Mouse (Mus musculus): ENCODE measurements around the gene Mypn. TPM values are rescaled to one million over a fixed set of nuclear protein-coding genes. Genes with fewer than 3 reads are reported as not detected.

The Mypn gene
- polyA plus RNA-seq, 1 experiment: not detected

DNA sequence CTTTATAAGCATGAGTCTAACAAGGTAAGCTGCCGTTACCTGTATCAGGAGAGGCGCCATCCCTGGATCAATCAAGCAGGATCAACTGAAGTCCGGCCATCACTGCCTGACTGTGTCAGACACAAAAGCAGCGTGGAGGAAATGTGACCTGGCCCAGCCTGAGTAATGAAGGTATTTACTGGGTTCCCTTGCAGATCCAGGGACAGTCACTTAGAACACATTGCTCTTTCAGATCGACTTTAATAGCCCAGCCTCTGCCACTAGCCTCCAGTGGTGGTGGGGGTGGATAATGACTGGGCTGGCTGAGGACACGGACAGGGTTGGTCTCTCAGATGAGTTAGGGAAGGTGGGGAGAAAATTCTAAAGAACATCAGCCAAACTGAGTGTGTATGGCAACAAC, 5.1 kb upstream of the Mypn start:
- Histone ChIP-seq H3K4me3 (ENCODE audit: insufficient read depth, low read length) (no peak overlapping the region), H3K4me1 (ENCODE audit: control insufficient read depth, insufficient read depth, low read length) (no peaks in the 10 kb centered on the region), H3K27ac (ENCODE audit: insufficient read depth, low read depth, low read length) (no peak overlapping the region)
- TF ChIP-seq POLR2A (IDR thresholded peaks at IDR 0.05; ENCODE audit: borderline replicate concordance, low read depth, low read length) (no peak), CTCF (IDR thresholded peaks at IDR 0.05; ENCODE audit: low read depth, low read length) (no peak)

DNA sequence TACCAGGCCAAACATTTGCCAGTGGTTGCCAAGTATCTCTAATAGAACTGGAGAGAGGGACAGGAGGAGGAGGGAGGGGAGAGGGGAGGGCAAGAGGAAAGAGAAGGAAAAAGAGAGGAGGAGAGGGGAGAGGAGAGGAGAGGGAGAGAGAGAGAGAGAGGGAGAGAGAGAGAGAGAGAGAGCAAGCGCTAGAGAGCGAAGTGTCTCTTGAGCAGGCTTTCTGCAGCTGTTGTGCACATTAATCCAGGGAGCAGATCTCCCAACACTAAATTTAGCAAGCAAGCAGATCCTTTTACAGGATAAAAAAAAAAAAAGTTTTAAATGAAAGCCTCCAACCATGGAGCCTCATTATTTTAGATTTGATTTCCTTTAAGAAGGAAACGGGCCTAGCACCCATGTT, 750 bp downstream of the Mypn start:
- Histone ChIP-seq H3K4me3 (ENCODE audit: insufficient read depth, low read length) (no peak overlapping the region), H3K27ac (ENCODE audit: insufficient read depth, low read depth, low read length) (no peak overlapping the region)
- no peak for TF ChIP-seq POLR2A (IDR thresholded peaks at IDR 0.05; ENCODE audit: borderline replicate concordance, low read depth, low read length)
- TF ChIP-seq CTCF (IDR thresholded peaks at IDR 0.05; ENCODE audit: low read depth, low read length): no peak

DNA sequence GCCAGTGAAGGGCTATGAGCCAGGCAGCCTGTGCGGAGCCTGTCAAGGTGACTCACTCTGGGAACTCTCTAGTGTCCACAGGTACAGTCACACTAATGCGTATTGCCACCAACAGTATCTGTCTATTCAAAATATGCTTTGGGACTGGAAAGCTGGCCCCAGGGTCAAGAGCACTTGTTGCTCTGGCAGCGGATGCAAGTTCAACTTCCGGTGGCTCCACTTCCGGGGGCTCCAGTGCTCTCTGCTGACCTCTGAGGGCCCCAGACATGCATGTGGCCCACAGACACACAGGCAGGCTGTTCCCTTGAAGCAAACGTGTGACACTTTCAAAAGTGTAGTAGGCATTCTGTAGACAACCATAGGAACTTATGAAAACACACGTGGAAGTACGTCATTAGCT, 2.2 kb downstream of the Mypn start:
- Histone ChIP-seq H3K27ac (ENCODE audit: insufficient read depth, low read depth, low read length) (no peak overlapping the region), H3K4me3 (ENCODE audit: insufficient read depth, low read length) (no peak overlapping the region), H3K4me1 (ENCODE audit: control insufficient read depth, insufficient read depth, low read length) (no peaks in the 10 kb centered on the region)
- TF ChIP-seq CTCF (IDR thresholded peaks at IDR 0.05; ENCODE audit: low read depth, low read length) (no peak), POLR2A (IDR thresholded peaks at IDR 0.05; ENCODE audit: borderline replicate concordance, low read depth, low read length) (no peak)

More for the DNA sequence above, 750 bp downstream of the Mypn start:
- no peaks in the 10 kb centered on the region for H3K4me1 ChIP-seq (ENCODE audit: control insufficient read depth, insufficient read depth, low read length)

DNA sequence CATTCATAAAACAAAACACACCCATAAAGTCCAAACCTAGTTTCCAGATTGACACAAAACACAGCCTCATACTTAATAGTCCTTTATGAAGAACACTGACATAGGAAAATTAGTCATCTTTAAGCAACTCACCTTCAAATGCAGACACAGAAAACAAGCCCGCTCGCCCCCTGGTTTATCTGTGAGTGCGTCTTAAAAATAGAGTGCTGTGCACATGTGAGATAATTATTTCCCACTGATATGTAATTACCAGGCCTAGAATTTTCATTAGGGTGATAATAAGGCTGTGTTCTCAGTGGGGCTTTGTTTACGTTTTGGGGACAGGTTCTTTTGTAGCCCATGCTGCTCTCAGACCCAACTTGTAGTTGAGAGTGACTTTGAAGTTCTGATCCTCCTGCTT, 4.7 kb downstream of the Mypn start:
- TF ChIP-seq CTCF (IDR thresholded peaks at IDR 0.05; ENCODE audit: low read depth, low read length) (no peak), POLR2A (IDR thresholded peaks at IDR 0.05; ENCODE audit: borderline replicate concordance, low read depth, low read length) (no peak)
- Histone ChIP-seq H3K4me1 (ENCODE audit: control insufficient read depth, insufficient read depth, low read length) (no peaks in the 10 kb centered on the region), H3K27ac (ENCODE audit: insufficient read depth, low read depth, low read length) (no peak overlapping the region), H3K4me3 (ENCODE audit: insufficient read depth, low read length) (no peak overlapping the region)

DNA sequence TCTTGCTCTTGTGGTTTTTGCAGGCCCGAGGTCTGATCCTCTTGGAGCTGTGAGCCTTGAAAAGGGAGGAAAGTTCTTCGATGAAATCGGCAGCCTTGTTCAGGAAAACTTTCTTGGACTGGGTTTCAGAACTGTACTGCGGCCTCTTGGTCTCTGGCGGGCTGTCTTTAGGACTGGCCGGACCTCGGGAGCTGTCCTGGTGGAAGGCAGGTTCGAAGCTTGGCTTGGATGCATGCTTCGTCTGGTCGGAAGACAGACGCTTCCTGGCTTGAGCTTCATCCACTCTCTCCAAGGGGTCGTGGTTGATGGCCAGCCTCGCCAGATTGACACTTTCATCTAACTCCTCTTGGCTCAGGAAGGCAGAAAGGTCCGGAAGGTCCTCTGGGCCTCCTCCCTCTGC, 11.0 kb downstream of the Mypn start:
- Histone ChIP-seq H3K4me1 (ENCODE audit: control insufficient read depth, insufficient read depth, low read length) (no peaks in the 10 kb centered on the region), H3K27ac (ENCODE audit: insufficient read depth, low read depth, low read length) (no peak overlapping the region), H3K4me3 (ENCODE audit: insufficient read depth, low read length) (no peak overlapping the region)
- TF ChIP-seq POLR2A (IDR thresholded peaks at IDR 0.05; ENCODE audit: borderline replicate concordance, low read depth, low read length) (no peak), CTCF (IDR thresholded peaks at IDR 0.05; ENCODE audit: low read depth, low read length) (no peak)

DNA sequence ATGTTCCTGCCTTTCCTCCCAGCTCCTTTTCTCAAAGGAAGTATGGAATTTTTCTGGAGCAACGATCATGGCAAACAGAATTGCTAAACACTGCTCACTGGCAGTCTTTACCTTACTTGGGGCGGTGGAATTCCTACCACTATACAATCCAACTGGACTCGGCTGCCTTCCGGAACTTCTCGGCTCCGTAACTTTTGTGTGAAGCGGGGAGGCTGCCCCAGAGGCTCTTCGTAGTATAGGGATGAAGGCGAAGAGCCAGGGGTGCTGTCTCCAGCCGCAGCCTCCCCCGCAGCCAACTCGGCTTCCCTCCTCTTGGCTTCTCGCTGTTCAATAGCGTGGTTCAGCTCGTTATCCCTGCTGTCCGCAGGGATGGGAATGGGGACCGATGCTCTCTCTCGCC, 11.5 kb downstream of the Mypn start:
- H3K4me3 ChIP-seq (ENCODE audit: insufficient read depth, low read length): no peak overlapping the region
- no peak overlapping the region for H3K27ac ChIP-seq (ENCODE audit: insufficient read depth, low read depth, low read length)
- TF ChIP-seq POLR2A (IDR thresholded peaks at IDR 0.05; ENCODE audit: borderline replicate concordance, low read depth, low read length): no peak
- no peak for TF ChIP-seq CTCF (IDR thresholded peaks at IDR 0.05; ENCODE audit: low read depth, low read length)
- H3K4me1 ChIP-seq (ENCODE audit: control insufficient read depth, insufficient read depth, low read length): no peaks in the 10 kb centered on the region

DNA sequence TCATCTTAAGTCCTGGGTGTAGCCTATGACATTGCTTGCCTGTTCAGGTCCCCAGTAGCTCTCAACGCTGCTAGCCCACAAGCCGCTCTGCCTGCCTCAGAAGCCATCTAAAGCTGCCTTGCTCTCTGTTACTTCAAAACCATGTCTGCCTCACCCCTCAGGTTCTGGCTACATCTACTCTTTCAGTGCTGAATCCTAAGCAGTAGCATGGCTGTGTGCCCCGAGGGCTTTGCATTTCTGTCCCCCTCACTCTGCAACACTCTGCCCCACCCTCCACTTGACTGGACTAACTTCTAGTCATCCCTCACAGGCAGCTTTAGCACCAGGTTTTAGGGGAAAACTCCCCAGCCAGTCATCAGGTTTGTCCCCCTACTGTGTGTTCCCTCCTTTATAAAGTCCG, 19.3 kb downstream of the Mypn start:
- Histone ChIP-seq H3K4me3 (ENCODE audit: insufficient read depth, low read length) (no peak overlapping the region), H3K4me1 (ENCODE audit: control insufficient read depth, insufficient read depth, low read length) (no peaks in the 10 kb centered on the region), H3K27ac (ENCODE audit: insufficient read depth, low read depth, low read length) (no peak overlapping the region)
- no peak for TF ChIP-seq CTCF (IDR thresholded peaks at IDR 0.05; ENCODE audit: low read depth, low read length)
- no peak for TF ChIP-seq POLR2A (IDR thresholded peaks at IDR 0.05; ENCODE audit: borderline replicate concordance, low read depth, low read length)

DNA sequence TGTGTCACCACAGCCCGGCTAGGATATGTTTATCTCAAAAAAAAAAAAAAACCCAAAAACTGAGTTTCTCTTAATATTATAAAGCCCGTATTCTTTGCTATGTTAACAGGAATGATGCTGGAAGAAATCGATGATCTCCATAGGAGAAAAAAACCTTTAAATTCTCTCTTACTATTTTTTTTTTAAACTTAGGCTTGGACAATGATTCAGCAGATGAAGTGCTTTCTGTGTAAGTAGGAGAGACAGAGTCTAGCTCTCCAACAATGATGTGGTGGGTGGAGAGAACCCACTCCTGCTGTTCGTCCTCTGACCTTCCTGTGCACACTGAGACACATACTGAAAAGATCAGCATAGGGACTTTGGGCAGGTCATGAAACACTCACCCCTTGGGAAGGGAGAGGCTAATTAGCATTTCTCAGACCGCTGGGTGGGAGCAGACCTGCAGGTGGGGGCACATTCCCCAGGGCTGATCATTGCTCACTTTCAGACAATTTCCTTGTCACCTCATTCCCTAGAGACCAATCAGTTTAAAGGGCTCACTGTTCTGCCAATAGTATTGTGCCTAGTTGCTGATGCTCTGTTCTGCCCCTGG, 21.5 kb downstream of the Mypn start:
- Histone ChIP-seq H3K4me3 (ENCODE audit: insufficient read depth, low read length) (no peak overlapping the region), H3K4me1 (ENCODE audit: control insufficient read depth, insufficient read depth, low read length) (peaks cover 10% of the 10 kb centered on the region), H3K27ac (ENCODE audit: insufficient read depth, low read depth, low read length) (no peak overlapping the region)
- TF ChIP-seq CTCF (IDR thresholded peaks at IDR 0.05; ENCODE audit: low read depth, low read length) (no peak), POLR2A (IDR thresholded peaks at IDR 0.05; ENCODE audit: borderline replicate concordance, low read depth, low read length) (no peak)

DNA sequence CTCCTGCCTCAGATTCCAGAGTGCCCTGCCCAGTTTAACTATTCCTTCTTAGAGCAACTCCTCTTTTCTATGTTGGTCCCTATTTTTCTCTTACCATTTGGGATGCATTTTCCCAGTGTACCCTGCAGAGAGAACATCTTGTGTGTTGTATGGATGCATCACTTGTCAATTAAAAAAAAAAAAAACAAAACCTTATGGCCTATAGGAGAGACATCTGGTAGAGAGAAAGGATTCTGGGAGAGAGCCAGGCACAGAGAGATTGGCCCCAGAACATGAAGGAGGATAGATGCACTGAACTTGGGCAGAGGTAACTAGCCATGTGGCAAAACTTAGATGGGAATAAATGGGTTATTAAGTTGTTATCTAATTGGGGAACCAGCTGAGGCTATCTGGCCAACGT, 22.6 kb downstream of the Mypn start:
- no peak overlapping the region for H3K27ac ChIP-seq (ENCODE audit: insufficient read depth, low read depth, low read length)
- peaks cover 10% of the 10 kb centered on the region for H3K4me1 ChIP-seq (ENCODE audit: control insufficient read depth, insufficient read depth, low read length)
- H3K4me3 ChIP-seq (ENCODE audit: insufficient read depth, low read length): no peak overlapping the region
- TF ChIP-seq CTCF (IDR thresholded peaks at IDR 0.05; ENCODE audit: low read depth, low read length) (no peak), POLR2A (IDR thresholded peaks at IDR 0.05; ENCODE audit: borderline replicate concordance, low read depth, low read length) (no peak)

DNA sequence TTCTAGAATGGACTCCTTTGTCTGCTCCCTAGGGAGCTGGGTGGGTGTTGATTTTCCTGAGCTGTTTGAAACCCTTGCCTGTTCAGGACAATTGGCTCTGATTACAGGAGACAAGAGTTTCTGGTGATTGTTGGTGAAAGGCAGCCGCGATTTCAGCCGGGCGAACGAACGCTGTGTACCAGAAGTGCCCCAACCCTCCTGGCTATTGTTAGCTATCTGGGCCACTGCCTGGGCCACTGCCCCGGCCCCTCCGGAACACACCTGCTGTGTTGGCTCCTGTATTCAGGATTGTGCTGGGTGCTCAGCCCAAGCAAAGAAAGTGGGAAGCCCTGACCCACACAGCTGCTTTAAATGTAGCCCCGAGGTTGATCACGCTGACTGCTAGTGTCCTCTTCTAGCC, 24.2 kb downstream of the Mypn start:
- H3K4me1 ChIP-seq (ENCODE audit: control insufficient read depth, insufficient read depth, low read length): peaks cover 18% of the 10 kb centered on the region
- H3K4me3 ChIP-seq (ENCODE audit: insufficient read depth, low read length): no peak overlapping the region
- H3K27ac ChIP-seq (ENCODE audit: insufficient read depth, low read depth, low read length): no peak overlapping the region
- TF ChIP-seq POLR2A (IDR thresholded peaks at IDR 0.05; ENCODE audit: borderline replicate concordance, low read depth, low read length) (no peak), CTCF (IDR thresholded peaks at IDR 0.05; ENCODE audit: low read depth, low read length) (no peak)

DNA sequence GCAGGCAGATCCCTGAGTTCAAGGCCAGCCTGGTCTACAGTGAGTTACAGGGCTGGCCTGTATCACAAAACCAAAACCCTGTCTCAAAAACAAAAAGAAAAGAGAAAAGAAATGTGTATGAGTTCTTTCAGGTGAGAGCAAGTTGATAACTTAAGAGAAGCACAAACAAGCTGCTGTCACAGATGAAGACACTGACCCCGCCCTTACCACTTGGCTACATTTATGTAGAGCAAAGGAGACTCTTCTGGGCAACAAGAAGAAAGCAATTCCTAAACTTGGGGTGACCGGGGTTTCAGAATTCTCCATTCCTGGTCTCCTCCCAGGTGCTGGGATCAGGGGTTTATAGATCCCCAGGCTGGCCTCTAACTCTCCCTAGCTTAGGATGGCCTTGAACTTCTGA, 25.4 kb downstream of the Mypn start:
- peaks cover 18% of the 10 kb centered on the region for H3K4me1 ChIP-seq (ENCODE audit: control insufficient read depth, insufficient read depth, low read length)
- no peak overlapping the region for H3K27ac ChIP-seq (ENCODE audit: insufficient read depth, low read depth, low read length)
- no peak overlapping the region for H3K4me3 ChIP-seq (ENCODE audit: insufficient read depth, low read length)
- no peak for TF ChIP-seq POLR2A (IDR thresholded peaks at IDR 0.05; ENCODE audit: borderline replicate concordance, low read depth, low read length)
- TF ChIP-seq CTCF (IDR thresholded peaks at IDR 0.05; ENCODE audit: low read depth, low read length): no peak
